20 mouse cellular contexts compared by ENCODE assay signal in genomic region chr5:151403586-151403985, GRCm38 (mm10). TPM values are rescaled to one million over a fixed set of nuclear protein-coding genes. Genes with fewer than 3 reads are reported as not detected.
DNase-seq lines count a peak whose midpoint lies in the region; ATAC-seq and TF ChIP-seq lines count a peak whose summit lies in the region.
"Had no signal": no experiment of that assay in that cellular context is flagged by ENCODE, and none has a peak within 500 bp of the region (broad histone marks: within the 10 kb centered on the region; RNA-seq: fewer than 3 reads in every experiment).

No protein-coding gene starts in this region.

- peak overlapping the region; percentile 59 for H3K27ac ChIP-seq in hindbrain, embryonic 15.5 days (replicated peaks)
- no peak overlapping the region for H3K27ac ChIP-seq in hindbrain, embryonic 10.5 days
- H3K27ac ChIP-seq in forebrain, embryonic 16.5 days (ENCODE audit: low read length) = peak overlapping the region; percentile 15; the same call in 1 of the 2 replicates
- H3K27ac ChIP-seq: heart, embryonic 10.5 days; left cerebral cortex, adult 2 months; liver, embryonic 12.5 days had no signal

- peak; percentile 43; the same call in 1 of the 2 replicates for ATAC-seq in hindbrain, embryonic 15.5 days (ENCODE audit: low FRiP score, low read depth)
- peak; percentile 45; the same call in 1 of the 2 replicates for ATAC-seq in forebrain, embryonic 16.5 days
- ATAC-seq in cerebellum, adult (ENCODE audit: insufficient number of reproducible peaks, low FRiP score, low TSS enrichment) = no peak
- ATAC-seq: liver, embryonic 12.5 days; lung, postnatal 0 days had no signal

- no peaks in the 10 kb centered on the region for H3K9me3 ChIP-seq in hindbrain, embryonic 15.5 days
- H3K9me3 ChIP-seq in hindbrain, embryonic 10.5 days = no peaks in the 10 kb centered on the region
- H3K9me3 ChIP-seq in forebrain, embryonic 16.5 days (ENCODE audit: control insufficient read depth, low read length) = no peaks in the 10 kb centered on the region
- H3K9me3 ChIP-seq: heart, embryonic 10.5 days; liver, embryonic 12.5 days; megakaryocyte, embryonic 14.5 days had no signal

- no peak overlapping the region for H3K4me2 ChIP-seq in hindbrain, embryonic 15.5 days
- H3K4me2 ChIP-seq in forebrain, embryonic 16.5 days (ENCODE audit: low read length) = no peak overlapping the region
- peak overlapping the region; percentile 25 for H3K4me2 ChIP-seq in myocyte (ENCODE audit: low read depth)
- H3K4me2 ChIP-seq: liver, embryonic 12.5 days had no signal

- no peak for DNase-seq in hindbrain, embryonic 10.5 days (ENCODE audit: low spot score)
- peak; percentile 83 for DNase-seq in Muller cell, postnatal 12 days (ENCODE audit: inconsistent ontology term)
- DNase-seq in embryo, embryonic 10 days (ENCODE audit: low spot score) = no peak
- DNase-seq: cerebellum, postnatal 10 days; gastrocnemius, postnatal 14 days; heart, postnatal 36 days; kidney, adult 11 months; right cerebral cortex, postnatal 14 days; thymus, adult 18-20 months had no signal

- peaks cover 4% of the 10 kb centered on the region for H3K4me1 ChIP-seq in hindbrain, embryonic 15.5 days (replicated peaks)
- H3K4me1 ChIP-seq in hindbrain, embryonic 10.5 days (replicated peaks) = peaks cover 5% of the 10 kb centered on the region
- H3K4me1 ChIP-seq in forebrain, embryonic 16.5 days (replicated peaks; ENCODE audit: control insufficient read depth, insufficient read depth, low read length) = peaks cover 15% of the 10 kb centered on the region
- H3K4me1 ChIP-seq: heart, embryonic 10.5 days had no signal

- TF ChIP-seq POLR2A in myocyte (IDR thresholded peaks at IDR 0.05; ENCODE audit: insufficient read length, low read depth) = no peak

- H3K36me3 ChIP-seq in hindbrain, embryonic 15.5 days = no peaks in the 10 kb centered on the region
- no peaks in the 10 kb centered on the region for H3K36me3 ChIP-seq in hindbrain, embryonic 10.5 days
- H3K36me3 ChIP-seq in forebrain, embryonic 16.5 days (ENCODE audit: control insufficient read depth, insufficient read depth) = no peaks in the 10 kb centered on the region
- no peaks in the 10 kb centered on the region for H3K36me3 ChIP-seq in myocyte (ENCODE audit: control insufficient read depth, insufficient read depth)
- H3K36me3 ChIP-seq: heart, embryonic 10.5 days; liver, embryonic 12.5 days had no signal

- H3K4me3 ChIP-seq in hindbrain, embryonic 15.5 days = no peak overlapping the region
- H3K4me3 ChIP-seq in hindbrain, embryonic 10.5 days = no peak overlapping the region
- no peak overlapping the region for H3K4me3 ChIP-seq in forebrain, embryonic 16.5 days (replicated peaks; ENCODE audit: low read length)
- no peak overlapping the region for H3K4me3 ChIP-seq in myocyte
- H3K4me3 ChIP-seq: heart, embryonic 10.5 days; left cerebral cortex, adult 2 months; liver, embryonic 12.5 days; megakaryocyte, embryonic 14.5 days had no signal

- H3K27me3 ChIP-seq in hindbrain, embryonic 15.5 days = no peaks in the 10 kb centered on the region
- H3K27me3 ChIP-seq in hindbrain, embryonic 10.5 days (ENCODE audit: insufficient read depth, poor library complexity, severe bottlenecking) = no peaks in the 10 kb centered on the region
- peaks cover 2% of the 10 kb centered on the region; the same call in 1 of the 2 replicates for H3K27me3 ChIP-seq in forebrain, embryonic 16.5 days (replicated peaks; ENCODE audit: control insufficient read depth, insufficient read depth, low read length)
- H3K27me3 ChIP-seq in myocyte (ENCODE audit: control insufficient read depth, insufficient read depth, insufficient read length) = no peaks in the 10 kb centered on the region
- H3K27me3 ChIP-seq: liver, embryonic 12.5 days; megakaryocyte, embryonic 14.5 days had no signal

- H3K79me2 ChIP-seq in myocyte (ENCODE audit: control insufficient read depth, insufficient read depth) = no peaks in the 10 kb centered on the region

- no peak overlapping the region for H3ac ChIP-seq in myocyte (ENCODE audit: control insufficient read depth, insufficient read length)

- no peak overlapping the region for H3K9ac ChIP-seq in hindbrain, embryonic 15.5 days
- H3K9ac ChIP-seq in forebrain, embryonic 16.5 days (replicated peaks; ENCODE audit: low read depth, low read length) = no peak overlapping the region
- H3K9ac ChIP-seq: liver, embryonic 12.5 days had no signal

- WGBS in hindbrain, embryonic 15.5 days = 50% methylated on average over 2 of the region's 2 CpGs
- 60% methylated on average over 2 of the region's 2 CpGs for WGBS in hindbrain, embryonic 10.5 days
- WGBS in forebrain, embryonic 16.5 days = 13% methylated on average over 2 of the region's 2 CpGs

TF ChIP-seq in myocyte, 11 proteins besides CTCF, POLR2A, EP300 and RAD21:
- TF ChIP-seq SRF (IDR thresholded peaks at IDR 0.05; ENCODE audit: control insufficient read depth, insufficient read length, low read depth) = no peak
- no peak for TF ChIP-seq POLR2AphosphoS2 (IDR thresholded peaks at IDR 0.05; ENCODE audit: insufficient read length, low read depth)
- TF ChIP-seq MYOD1 (IDR thresholded peaks at IDR 0.05; ENCODE audit: control insufficient read depth in 1 of 3, insufficient read length in 2 of 3, low read depth in 2 of 3) = no peak
- TF ChIP-seq MAX (IDR thresholded peaks at IDR 0.05; ENCODE audit: low read depth) = no peak

RNA-seq across cellular contexts. Expression of gene Gm42906, which starts 24.4 kb away (rescaled TPM):
- not detected in 2 replicates for polyA plus RNA-seq in hindbrain, embryonic 15.5 days (2015; fragmentation: Nextera tagmentation; extraction: Ambion mirVana)
- polyA plus RNA-seq in hindbrain, embryonic 10.5 days (2016; fragmentation: Nextera tagmentation; extraction: Ambion mirVana) = not detected in 2 replicates
- not detected in 2 replicates for polyA plus RNA-seq in forebrain, embryonic 16.5 days (2015; fragmentation: Nextera tagmentation; extraction: Ambion mirVana)
- polyA plus RNA-seq in myocyte (2012; fragmentation: generic; extraction: Trizol) = not detected
- polyA plus RNA-seq: embryonic facial prominence, embryonic 11.5 days; heart, embryonic 10.5 days; large intestine, adult 2 months; liver, embryonic 12.5 days had no signal
